Mouse (Mus musculus) spleen, adult 2 months (tissue): ENCODE data around the gene Trabd2b. TPM values are rescaled to one million over a fixed set of nuclear protein-coding genes. Genes with fewer than 3 reads are reported as not detected.

Source experiments
- DNase-seq, 2 experiments: peaks; one replicate each; pipeline versions ENCODE4 v3.0.0 to v3.0.0-alpha.2; 2012 to 2021; ENCODE audit warnings: low spot score in 2 of 2, low read depth in 1 of 2
- H3K27ac ChIP-seq: fragments of 200-500 bp; 2 replicates; pipeline ENCODE4 v1.5.1; 2012; ENCODE audit warnings: low read length, inconsistent platforms; ENCODE audit not compliant: insufficient read depth
- H3K27me3 ChIP-seq: fragments of 200-500 bp; 2 replicates; pipeline ENCODE4 v1.6.1; 2012; ENCODE audit warnings: mild to moderate bottlenecking, moderate library complexity, low read length, inconsistent platforms; ENCODE audit not compliant: control insufficient read depth, insufficient read depth
- H3K36me3 ChIP-seq: fragments of 200-500 bp; 2 replicates; pipeline ENCODE4 v1.6.1; 2012; ENCODE audit warnings: mild to moderate bottlenecking, low read length, inconsistent platforms; ENCODE audit not compliant: control insufficient read depth, insufficient read depth
- H3K4me1 ChIP-seq: fragments of 200-500 bp; 2 replicates; pipeline ENCODE4 v1.6.1; 2011; ENCODE audit warnings: inconsistent platforms; ENCODE audit not compliant: control insufficient read depth, insufficient read depth, insufficient read length
- H3K4me3 ChIP-seq: fragments of 200-500 bp; 2 replicates; pipeline ENCODE4 v1.5.1; 2011; ENCODE audit warnings: mild to moderate bottlenecking, inconsistent platforms; ENCODE audit not compliant: insufficient read depth, insufficient read length; ENCODE audit errors: extremely low read depth
- CTCF ChIP-seq: fragments of 200-500 bp; IDR thresholded peaks from 2 replicates; pipeline ENCODE4 v1.5.1; 2011; ENCODE audit warnings: mild to moderate bottlenecking, inconsistent platforms; ENCODE audit not compliant: insufficient read depth, insufficient read length, insufficient replicate concordance; ENCODE audit errors: extremely low read depth
- POLR2A ChIP-seq: fragments of 200-500 bp; IDR thresholded peaks from 2 replicates; pipeline ENCODE4 v1.6.1; 2011; ENCODE audit warnings: low read depth, low read length, inconsistent platforms
- WGBS: fragments of 180-500 bp; shearing (Covaris S2); methylation state at CpG from one replicate; pipeline ENCODE4 v1.1.7; 2018; 5-methylcytosine and 5-hydroxymethylcytosine counted together
- polyA plus RNA-seq: library from polyadenylated mRNA; depleted of rRNA; stranded (reverse); fragments of >200 nt; gene quantifications from 2 replicates; pipeline ENCODE4 v1.2.3, GENCODE M21; 2012

Trabd2b gene
- polyA plus RNA-seq, 1 experiment: 0.42 TPM

DNA sequence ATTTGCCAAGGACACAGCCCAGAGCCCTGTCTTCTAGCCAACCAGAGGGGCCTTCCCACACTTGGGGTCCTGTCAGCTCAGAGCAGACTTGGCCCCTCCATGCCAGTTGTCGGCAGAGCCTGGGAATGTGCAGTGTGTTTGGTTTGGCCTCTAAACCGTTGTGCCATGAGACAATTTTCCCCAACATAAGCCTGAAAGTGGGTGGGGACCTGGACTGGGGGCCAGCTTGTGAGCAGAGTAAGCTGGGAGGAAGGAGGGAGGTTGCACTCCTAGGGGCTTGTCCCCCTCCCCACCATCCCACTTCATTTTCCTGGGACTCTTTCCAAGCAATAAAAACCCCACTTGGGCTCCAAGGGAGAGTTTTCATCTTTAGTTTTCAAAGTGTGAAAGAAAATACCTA lies 201.3 kb downstream of the Trabd2b start:
- Histone ChIP-seq H3K27me3 (no peaks in the 10 kb centered on the region), H3K27ac (no peak overlapping the region), H3K36me3 (no peaks in the 10 kb centered on the region), H3K4me1 (no peaks in the 10 kb centered on the region), H3K4me3 (no peak overlapping the region)
- DNase-seq: no peak
- 88% methylated on average over 2 of the region's 2 CpGs for WGBS
- TF ChIP-seq POLR2A (no peak), CTCF (no peak)

DNA sequence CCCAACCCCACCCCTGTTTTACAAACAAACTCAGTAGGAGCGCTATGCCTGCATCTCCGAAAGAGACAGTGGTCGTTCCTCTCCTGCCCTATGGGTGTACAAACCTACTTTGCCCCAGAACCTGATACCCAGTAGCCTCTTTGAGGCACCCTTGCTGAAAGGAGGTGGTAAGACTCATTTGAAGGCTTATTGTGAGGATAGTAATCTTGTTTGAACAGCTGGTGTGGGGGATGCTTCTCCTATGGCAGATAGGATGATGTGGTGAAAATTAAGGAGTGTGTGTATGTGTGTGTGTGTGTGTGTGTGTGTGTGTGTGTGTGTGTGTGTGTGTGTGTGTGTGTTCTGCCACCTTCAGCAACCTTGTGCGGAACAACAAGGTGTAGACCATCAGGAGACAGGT lies 202.8 kb downstream of the Trabd2b start:
- no peak for TF ChIP-seq POLR2A
- no peak for TF ChIP-seq CTCF
- no peak for DNase-seq
- 87% methylated on average over 4 of the region's 4 CpGs for WGBS
- Histone ChIP-seq H3K4me1 (no peaks in the 10 kb centered on the region), H3K27me3 (no peaks in the 10 kb centered on the region), H3K27ac (no peak overlapping the region), H3K36me3 (no peaks in the 10 kb centered on the region), H3K4me3 (no peak overlapping the region)

DNA sequence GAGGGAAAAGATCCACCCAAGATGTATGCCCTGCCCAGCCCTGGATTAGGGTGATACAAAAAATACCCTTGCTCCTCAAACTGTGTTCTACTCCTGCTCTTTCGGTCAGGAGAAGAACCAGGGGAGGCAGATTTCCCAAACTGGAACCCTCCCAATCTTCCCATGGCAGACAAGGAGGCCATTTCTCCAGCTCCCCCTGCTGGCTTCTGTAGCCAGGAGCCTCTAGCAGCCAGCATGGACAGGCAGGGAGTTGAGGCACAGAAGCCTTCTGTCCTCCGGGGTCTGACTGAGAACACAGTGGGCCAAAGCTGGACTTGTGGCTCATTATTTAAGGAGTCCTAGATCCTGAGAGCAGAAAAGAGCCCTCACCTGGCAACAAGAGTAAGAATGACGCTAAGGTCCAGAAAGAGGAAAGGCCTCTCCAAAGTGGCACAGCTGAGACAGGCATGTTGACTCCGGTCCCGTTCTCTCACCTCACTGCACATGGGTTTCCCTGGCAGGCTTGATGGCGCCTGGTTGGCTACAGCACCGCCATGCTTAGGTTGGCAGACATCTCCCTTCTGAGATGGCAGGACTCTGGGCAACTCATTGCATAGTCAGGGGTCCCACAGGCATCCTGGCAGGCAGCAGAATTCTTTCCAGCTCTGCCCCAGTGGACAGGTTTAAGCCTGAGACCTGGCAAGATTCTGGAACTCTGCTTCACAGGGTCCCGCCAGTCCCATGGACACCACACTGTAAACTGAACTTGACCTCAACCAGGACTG lies 204.8 kb downstream of the Trabd2b start:
- Histone ChIP-seq H3K27me3 (no peaks in the 10 kb centered on the region), H3K36me3 (no peaks in the 10 kb centered on the region), H3K4me1 (no peaks in the 10 kb centered on the region), H3K27ac (no peak overlapping the region), H3K4me3 (no peak overlapping the region)
- DNase-seq: no peak
- TF ChIP-seq CTCF (no peak), POLR2A (no peak)
- 88% methylated on average over 8 of the region's 8 CpGs for WGBS

DNA sequence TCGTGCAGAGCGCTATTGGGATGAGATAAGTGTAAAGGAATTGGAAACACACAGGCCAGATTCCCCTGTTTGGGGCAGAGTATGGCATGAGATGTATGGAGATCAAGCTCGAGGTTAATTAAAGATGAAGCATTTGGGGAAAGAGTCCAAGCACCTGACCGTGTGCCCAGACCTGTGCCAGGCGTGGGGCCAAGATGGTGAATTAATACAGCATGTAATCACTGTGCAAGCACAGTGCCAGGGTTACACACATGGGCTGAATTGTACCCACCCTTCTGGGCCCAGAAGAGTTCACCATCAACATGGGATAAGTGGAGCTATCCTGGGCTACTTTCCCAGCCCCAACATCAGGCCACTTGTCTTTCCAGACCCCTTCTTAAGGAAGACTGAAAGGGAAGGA lies 205.5 kb downstream of the Trabd2b start:
- Histone ChIP-seq H3K4me3 (no peak overlapping the region), H3K4me1 (no peaks in the 10 kb centered on the region), H3K27me3 (no peaks in the 10 kb centered on the region), H3K27ac (no peak overlapping the region), H3K36me3 (no peaks in the 10 kb centered on the region)
- 88% methylated on average over 5 of the region's 5 CpGs for WGBS
- no peak for TF ChIP-seq CTCF
- TF ChIP-seq POLR2A: no peak
- no peak for DNase-seq

DNA sequence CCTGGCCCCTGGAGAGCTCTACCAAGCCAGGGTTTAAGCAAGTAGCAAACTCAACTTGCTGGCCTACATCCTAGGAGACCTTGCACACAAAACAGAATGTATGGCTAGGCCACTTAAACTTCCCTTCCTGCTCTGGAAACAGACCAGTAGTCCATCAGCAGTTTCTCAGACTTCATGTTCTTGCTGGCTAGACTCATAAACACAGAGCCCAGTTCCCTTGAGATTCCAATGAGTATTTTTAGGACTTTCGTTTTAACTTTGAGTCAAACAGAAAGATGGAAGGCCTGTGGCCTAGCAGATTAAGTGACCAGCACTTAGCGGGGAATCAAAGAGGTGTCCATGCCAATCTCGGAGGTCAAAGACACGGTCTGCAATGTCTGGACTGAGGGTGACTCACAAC lies 206.3 kb downstream of the Trabd2b start:
- TF ChIP-seq POLR2A (no peak), CTCF (no peak)
- no peak overlapping the region for H3K4me3 ChIP-seq
- no peak overlapping the region for H3K27ac ChIP-seq
- no peak for DNase-seq
- H3K4me1 ChIP-seq: no peaks in the 10 kb centered on the region
- H3K36me3 ChIP-seq: no peaks in the 10 kb centered on the region
- H3K27me3 ChIP-seq: no peaks in the 10 kb centered on the region
- 80% methylated on average over 4 of the region's 4 CpGs for WGBS

DNA sequence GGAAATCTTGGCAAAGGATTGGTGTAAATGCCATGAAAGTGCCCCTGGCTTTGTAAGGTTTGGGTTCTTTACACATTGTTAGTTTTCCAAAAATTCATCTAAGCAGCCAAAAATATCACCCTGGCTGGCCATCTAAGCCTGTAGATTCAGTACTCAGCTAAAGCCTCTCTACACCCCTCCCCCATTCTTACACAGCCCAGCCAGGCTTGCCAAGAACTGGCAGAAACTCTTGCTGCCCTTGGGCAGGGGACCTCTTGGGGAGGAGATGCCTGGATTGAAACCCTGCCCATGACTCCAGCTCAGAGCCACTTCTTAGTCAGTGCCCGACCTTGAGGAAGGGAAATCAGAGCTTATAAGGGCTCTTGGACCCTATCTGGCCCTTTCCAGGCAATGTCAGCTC lies 207.6 kb downstream of the Trabd2b start:
- Histone ChIP-seq H3K27me3 (no peaks in the 10 kb centered on the region), H3K36me3 (no peaks in the 10 kb centered on the region), H3K4me3 (no peak overlapping the region), H3K27ac (no peak overlapping the region), H3K4me1 (no peaks in the 10 kb centered on the region)
- 50% methylated on average over 1 of the region's 1 CpGs for WGBS
- DNase-seq: no peak
- TF ChIP-seq POLR2A (no peak), CTCF (no peak)

DNA sequence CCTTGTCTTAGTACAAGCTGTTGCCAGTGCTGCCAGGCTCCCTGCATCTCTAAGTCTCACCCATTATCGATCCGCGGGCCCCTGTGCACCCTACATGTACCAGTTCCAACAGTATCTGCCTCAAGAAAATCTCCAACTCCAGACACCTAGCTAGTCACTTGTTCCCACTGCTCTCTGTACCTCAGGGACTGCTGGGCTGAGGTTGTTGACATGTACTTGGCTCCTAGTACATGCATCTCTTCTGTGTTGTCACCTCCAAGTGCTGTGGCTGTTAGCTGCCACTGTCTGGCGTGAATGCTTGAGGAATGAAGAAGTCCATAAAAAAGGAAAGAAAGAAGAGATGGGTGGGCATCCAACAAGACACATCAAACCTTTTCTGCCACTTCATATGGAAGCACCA lies 209.2 kb downstream of the Trabd2b start:
- no peak for TF ChIP-seq POLR2A
- TF ChIP-seq CTCF: no peak
- no peak overlapping the region for H3K27ac ChIP-seq
- H3K36me3 ChIP-seq: no peaks in the 10 kb centered on the region
- no peak overlapping the region for H3K4me3 ChIP-seq
- no peaks in the 10 kb centered on the region for H3K4me1 ChIP-seq
- no peak for DNase-seq
- WGBS: 89% methylated on average over 4 of the region's 4 CpGs
- no peaks in the 10 kb centered on the region for H3K27me3 ChIP-seq
